Mouse (Mus musculus) adrenal gland, postnatal 25 days (tissue): Measurements from ENCODE around the gene Eml1. TPM values are rescaled to one million over a fixed set of nuclear protein-coding genes. Genes with fewer than 3 reads are reported as not detected.
"Not testable (repeated sequence)": the region's sequence is repeated elsewhere in the genome, so short reads cannot be mapped to it uniquely, and the experiment has no call there.

Source experiments
- DNase-seq: peaks from one replicate; pipeline ENCODE4 v3.0.0; 2021; ENCODE audit warnings: mixed read lengths
- total RNA-seq: library from RNA; stranded (reverse); gene quantifications from 2 replicates; pipeline ENCODE4 v1.2.3, GENCODE M21; 2021

The Eml1 gene
- total RNA-seq, 1 experiment from 2014 or later = 15.5 TPM

- no peak for DNase-seq
These were observed 103.7 kb downstream of the Eml1 start for GRCm38 (mm10) chr12:108474440-108474839.

DNA sequence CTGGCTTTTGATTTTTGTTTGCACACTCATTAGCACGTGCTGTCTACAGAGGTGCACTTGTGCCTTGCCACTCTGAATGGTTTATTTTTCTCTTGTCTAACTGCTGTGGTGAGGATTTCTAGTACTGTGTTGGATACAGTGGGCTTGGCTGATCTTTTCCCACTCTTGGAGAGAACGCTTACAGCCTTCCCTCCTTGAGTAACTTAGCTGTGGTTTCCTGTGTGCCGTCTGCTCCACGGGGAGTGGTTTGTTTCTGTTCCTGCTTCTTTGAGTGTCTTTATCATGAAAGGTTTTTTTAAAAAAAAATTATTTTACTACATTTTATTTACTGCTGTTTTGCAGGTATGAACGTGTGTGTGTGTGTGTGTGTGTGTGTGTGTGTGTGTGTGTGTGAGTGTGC lies 108.0 kb downstream of the Eml1 start:
- DNase-seq = no peak

DNA sequence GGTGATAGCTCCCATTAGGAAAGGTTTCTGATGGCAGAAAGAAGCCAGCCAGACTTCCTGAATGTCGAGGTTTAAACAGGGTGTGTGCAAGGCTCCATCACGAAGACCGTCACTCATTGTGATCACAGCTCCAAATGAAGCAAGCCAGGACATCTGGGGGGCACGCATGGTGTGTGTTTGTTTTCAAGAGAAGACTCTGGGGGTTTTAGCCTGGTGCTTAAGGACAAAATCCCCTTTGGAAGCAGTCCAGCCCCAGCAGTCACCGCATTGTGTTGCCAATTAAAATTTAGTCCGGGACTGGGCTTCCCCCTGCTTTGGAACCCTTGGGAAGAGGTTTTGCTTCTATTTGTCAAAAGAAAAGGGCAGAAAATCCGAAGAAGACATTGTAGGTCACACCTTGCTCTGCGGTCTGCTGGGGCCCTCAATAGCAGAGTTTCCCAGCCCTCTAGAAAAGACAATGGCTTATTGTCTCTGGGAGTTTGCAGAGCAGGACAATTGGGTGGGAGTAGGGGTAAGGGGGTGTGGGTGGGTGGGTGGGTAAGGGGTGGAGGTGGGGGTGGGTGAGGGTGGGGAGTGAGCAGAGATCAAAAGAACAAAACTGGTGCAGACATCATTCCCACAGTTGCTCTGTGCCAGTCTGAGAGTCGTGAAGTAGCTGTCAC lies 110.1 kb downstream of the Eml1 start:
- DNase-seq = no peak

DNA sequence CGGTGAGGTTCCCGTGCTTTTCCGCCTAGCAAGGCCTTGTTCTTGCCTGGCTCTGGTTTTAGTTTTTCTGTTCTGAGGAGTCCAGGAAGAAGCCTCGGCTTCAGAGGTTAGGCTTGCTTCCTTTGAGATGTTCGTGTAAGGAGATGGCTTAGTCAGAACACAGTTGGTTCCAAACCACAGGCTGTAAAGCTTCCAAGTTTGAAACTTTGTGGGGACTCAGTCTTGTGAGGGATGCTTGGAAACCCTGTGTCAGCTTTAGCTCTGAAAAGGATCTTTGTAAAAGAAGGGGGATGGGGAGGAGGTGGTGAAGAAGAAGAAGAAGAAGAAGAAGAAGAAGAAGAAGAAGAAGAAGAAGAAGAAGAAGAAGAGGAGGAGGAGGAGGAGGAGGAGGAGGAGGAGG lies 118.3 kb downstream of the Eml1 start:
- no peak for DNase-seq

DNA sequence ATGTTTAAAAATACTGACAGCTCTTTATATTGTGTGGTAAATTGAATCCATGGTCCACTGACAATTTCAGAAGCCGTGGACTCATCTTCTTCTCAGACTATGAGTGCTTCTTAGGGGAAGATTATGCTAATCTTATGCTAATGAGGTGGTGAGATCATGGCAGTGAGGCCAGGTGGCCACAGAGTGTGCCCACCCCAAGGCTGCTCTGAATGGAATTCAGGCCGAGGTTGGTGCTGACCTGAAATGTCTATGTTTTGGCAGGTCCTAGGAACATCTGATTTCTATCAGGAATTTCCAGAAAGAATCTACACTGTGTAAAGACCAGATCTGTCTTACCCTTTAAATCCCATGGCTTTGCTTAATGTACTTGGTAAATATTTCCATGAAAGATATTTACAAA lies 119.0 kb downstream of the Eml1 start:
- DNase-seq = no peak

GRCm38 (mm10) chr12:108490336-108490735 lies 119.6 kb downstream of the Eml1 start:
- no peak for DNase-seq

DNA sequence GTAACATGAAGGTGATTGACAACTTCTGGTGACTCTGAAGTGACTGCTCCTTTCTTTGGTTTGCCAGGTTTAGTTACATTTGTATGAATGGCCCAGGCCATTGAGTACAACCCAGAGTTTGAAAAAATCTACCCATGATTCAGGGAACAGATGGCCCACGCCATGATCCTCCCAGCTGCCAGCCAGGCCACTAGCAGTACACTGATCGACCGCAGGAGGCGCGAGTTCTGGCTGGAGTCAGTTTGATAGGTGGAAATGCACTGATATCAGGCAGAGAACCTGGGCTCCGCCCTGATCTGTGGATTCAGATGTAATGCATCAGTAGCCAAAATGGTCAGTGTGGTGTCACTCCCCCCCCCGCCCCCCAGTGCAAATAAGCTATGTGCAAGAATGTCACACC lies 120.2 kb downstream of the Eml1 start:
- no peak for DNase-seq

- DNase-seq = no peak
These were observed 123.3 kb downstream of the Eml1 start for GRCm38 (mm10) chr12:108494011-108494541.

GRCm38 (mm10) chr12:108495455-108496235 lies 124.9 kb downstream of the Eml1 start:
- no peak for DNase-seq

GRCm38 (mm10) chr12:108503064-108503463 lies 132.3 kb downstream of the Eml1 start:
- DNase-seq = no peak

DNA sequence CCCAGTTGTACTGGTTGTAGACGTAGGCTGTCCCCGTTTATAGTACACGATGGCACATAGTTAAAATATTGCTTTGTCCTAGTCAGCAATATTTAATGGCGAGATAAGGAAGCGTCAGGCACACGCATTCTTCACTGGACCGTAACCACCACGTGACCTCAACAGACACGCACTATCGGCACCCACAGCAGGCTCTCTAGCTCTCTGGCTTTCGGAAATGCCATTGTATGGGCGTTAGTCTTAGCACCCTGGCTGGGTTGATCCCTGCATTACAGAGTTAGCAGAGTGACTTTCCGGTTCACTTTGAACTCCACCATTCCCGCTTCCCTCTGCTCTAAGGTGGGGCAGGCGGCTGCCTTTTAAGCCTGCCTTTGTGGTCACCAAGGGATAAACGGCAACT lies 132.8 kb downstream of the Eml1 start:
- no peak for DNase-seq

- no peak for DNase-seq
These were observed 135.1 kb downstream of the Eml1 start for GRCm38 (mm10) chr12:108505846-108506245.

DNA sequence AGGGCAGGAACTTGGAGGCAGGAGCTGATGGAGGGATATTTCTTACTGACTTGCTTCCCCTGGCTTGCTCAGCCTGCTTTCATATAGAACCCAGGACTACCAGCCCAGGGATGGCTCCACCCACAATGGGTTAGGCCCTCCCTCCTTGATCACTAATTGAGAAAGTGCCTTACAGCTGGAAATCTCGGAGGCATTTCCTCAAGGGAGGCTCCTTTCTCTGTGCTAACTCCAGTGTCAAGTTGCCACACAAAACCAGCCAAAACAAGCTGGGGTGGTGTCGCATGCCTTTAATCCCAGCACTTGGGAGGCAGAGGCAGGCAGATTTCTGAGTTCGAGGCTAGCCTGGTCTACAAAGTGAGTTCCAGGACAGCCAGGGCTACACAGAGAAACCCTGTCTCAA lies 136.3 kb downstream of the Eml1 start:
- not testable (repeated sequence) for DNase-seq

- DNase-seq = no peak
These were observed 139.8 kb downstream of the Eml1 start for GRCm38 (mm10) chr12:108510571-108510970.

- DNase-seq = no peak
These were observed 140.3 kb downstream of the Eml1 start for GRCm38 (mm10) chr12:108511009-108511408.

DNA sequence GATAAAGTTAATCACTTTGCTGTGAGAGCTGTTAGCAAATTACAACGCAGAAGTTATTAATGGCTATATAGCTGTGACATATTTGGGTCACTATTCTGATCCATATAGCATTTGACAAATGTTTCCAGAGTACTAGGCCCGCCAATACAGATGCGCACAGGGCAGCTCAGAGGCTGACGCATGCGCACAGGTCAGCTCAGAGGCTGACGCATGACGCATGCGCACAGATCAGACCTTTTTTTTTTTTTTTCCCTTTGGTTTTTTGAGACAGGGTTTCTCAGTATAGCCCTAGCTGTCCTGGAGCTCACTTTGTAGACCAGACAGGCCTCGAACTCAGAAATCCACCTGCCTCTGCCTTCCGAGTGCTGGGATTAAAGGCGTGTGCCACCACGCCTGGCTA lies 144.7 kb downstream of the Eml1 start:
- DNase-seq = no peak

GRCm38 (mm10) chr12:108519374-108519773 lies 148.6 kb downstream of the Eml1 start:
- DNase-seq = no peak

GRCm38 (mm10) chr12:108529214-108529613 lies 158.5 kb downstream of the Eml1 start:
- DNase-seq = no peak

DNA sequence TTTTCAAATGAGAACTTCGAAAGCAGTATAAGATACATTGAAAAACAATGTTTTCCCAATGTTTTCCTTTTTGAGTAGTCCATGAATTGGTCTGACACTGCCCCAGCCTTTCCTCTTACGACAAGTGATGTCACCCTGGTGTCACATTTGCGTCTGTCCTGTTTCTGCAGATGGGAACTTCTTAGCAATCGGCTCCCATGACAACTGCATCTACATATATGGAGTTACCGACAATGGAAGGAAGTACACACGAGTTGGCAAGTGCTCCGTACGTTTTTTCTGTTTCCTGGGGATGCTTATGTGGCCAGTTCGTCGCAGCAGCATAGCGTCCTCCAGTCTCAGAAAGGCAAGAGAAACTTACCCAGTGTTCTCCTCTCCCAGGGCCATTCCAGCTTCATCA lies 163.7 kb downstream of the Eml1 start:
- DNase-seq = no peak

DNA sequence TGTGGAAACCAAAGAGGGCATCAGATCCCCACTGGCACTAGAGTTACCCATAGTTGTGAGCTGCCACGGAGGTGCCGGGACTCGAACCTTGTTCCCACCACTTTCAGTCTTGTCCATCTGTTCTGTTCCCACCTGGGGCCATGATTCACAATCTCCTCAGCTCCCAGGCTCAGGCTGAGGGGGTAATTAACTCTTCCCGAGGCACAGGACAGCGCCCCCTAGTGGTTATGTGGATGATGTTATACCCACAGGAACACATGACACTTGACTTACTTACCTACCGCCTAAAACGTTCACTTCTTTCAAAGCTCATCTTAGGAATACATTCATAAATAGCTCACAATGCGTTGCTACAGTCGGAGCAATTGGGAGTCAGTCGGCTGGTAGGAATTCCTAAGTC lies 165.7 kb downstream of the Eml1 start:
- DNase-seq = no peak

DNA sequence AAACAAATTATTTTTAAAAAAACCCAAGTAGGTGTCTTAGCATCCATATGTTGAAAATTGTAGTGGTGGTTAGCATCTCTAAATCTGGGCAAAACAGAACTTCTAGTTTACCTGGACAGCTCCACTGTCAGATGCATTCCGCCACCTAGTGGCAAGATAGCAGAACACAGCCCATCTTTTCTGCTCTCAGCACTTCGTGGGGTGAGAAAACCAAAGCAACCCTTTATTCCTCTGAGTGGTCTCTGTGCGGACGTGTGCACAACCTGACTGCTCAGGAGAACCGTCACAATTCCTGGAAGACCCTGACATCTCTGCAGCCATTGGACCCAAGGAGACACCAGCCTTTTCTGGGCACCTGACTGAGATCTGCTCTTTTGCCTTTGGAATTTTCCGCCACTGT lies 170.3 kb downstream of the Eml1 start:
- peak; percentile 26 for DNase-seq

GRCm38 (mm10) chr12:108546508-108547153 lies 175.9 kb downstream of the Eml1 start:
- DNase-seq = peak; percentile 28

DNA sequence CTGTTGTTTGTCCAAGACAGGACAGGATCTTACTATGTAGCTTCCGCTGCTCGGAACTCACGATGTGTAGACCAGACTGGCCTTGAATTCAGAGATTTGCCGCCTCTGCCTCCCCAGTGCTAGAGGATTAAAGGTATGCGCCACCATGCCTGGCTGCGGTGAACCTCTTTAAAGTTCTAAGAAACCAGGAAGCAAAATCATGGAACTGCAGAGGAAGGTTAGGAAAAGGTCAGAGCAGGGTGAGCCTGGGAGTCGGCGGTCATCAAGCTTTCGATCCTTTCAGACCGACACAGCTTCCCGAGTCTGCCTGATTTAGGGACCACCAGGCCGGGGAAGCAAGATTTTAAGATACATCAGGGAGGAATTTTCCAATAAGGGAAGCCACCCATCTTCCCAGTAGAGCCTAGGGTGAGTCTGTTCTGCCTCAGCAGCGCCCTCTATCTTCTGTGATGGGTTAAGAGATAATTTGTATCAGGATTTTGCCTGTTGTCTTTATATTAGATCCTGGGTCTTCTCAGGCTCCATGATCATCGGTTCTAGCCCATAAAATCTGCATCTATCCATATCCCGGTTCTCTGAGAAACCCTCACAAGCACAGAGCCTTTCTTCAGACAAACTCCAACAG lies 176.6 kb downstream of the Eml1 start:
- DNase-seq = no peak
